Mouse (Mus musculus) E14TG2a.4 (cell line): ENCODE measurements around the gene Sf3b2.

Source experiments
- H3K27me3 ChIP-seq: 2 replicates; pipeline ENCODE4 v1.6.1; 2014; ENCODE audit warnings: low read length, control low read depth; ENCODE audit not compliant: insufficient read depth
- H3K36me3 ChIP-seq: 2 replicates; pipeline ENCODE4 v1.6.1; 2014; ENCODE audit warnings: low read length, control low read depth; ENCODE audit not compliant: insufficient read depth
- H3K4me1 ChIP-seq: replicated peaks from 2 replicates; pipeline ENCODE4 v1.6.1; 2014; ENCODE audit warnings: low read depth, low read length, control low read depth
- H3K4me3 ChIP-seq: replicated peaks from 2 replicates; pipeline ENCODE4 v1.5.1; 2014; ENCODE audit warnings: mild to moderate bottlenecking, low read length
- H3K9me3 ChIP-seq: 2 replicates; pipeline ENCODE4 v1.6.1; 2014; ENCODE audit warnings: low read length, control low read depth
- CTCF ChIP-seq: conservative IDR thresholded peaks from 2 replicates; pipeline ENCODE4 v1.5.1; 2014; ENCODE audit warnings: low read length
- NANOG ChIP-seq: IDR thresholded peaks from 2 replicates; pipeline ENCODE4 v1.6.1; 2014; ENCODE audit warnings: borderline replicate concordance, low read length, mixed read lengths
- POU5F1 ChIP-seq: IDR thresholded peaks from 2 replicates; pipeline ENCODE4 v1.6.1; 2014; ENCODE audit warnings: low read length, borderline replicate concordance

Sf3b2 gene

DNA sequence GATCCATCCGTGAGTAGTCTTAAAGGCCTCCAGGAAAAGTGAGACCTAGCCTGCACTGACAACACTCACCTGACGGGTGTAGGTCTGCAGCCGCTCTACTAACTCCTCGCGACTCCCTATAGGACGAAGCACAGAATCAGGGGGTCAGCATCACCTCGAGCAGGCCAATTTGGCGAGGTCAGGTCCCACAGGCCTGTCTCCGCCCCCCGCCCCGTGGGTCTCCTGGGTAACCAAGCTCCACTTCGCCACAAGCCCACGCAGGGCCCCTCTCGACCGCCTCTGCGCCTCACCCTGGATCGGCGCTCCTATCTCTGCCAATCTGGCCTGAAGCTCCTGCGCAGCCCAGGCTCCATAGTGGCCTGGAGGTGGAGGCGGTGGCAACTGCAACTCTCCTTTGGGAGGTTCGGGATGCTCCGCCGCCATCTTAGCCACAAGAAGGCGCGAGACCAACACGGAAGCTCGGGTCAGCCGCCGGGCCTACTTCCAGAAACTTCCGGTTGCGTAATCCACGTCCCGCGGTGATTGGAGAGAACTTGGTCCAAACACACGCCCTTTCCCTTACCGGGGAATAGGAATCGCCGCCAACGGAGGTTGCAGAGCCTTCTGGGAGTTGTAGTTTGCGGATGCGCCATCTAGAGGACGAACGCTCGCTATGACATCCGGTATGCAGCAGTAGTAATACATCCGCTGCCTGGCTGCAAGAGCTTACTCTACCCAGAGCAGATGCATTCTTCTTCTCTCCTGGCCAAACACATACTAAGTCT lies at the start of gene Sf3b2:
TSS of gene Sf3b2 (minus strand) at position 484 of the 764 bp plus-strand sequence.
- peak within 1 kb of the TSS; percentile 97 for H3K4me3 ChIP-seq
- H3K9me3 ChIP-seq: no peaks in the 10 kb centered on the region
- H3K27me3 ChIP-seq: peaks cover 13% of the 10 kb centered on the region; the same call in 1 of the 2 replicates
- TF ChIP-seq POU5F1: no peak
- peak; percentile 65 for TF ChIP-seq CTCF
- TF ChIP-seq NANOG: no peak
- H3K4me1 ChIP-seq: peaks cover 61% of the 10 kb centered on the region
- H3K36me3 ChIP-seq: peaks cover 41% of the 10 kb centered on the region

DNA sequence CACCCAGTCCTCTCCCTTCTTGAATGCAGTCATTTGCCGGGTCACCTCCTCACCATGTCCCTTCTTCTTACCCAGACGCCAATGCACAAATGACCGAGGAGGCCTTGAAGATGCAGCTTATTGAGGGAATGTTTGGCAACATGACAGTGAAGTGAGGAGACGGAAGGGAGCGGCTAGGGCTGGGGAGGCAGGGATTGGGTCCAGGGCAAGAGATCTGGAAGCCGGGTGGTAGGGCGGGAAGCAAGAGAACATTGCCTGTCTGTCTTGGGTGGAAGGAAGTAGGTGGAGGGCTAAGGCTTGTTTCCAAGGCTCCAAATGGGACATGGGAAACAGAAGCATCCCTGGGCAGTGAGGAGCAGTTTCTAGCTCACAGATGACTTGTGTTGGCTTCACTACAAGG lies 46.1 kb upstream of the Sf3b2 start:
- H3K4me3 ChIP-seq: no peak overlapping the region
- H3K4me1 ChIP-seq: no peaks in the 10 kb centered on the region
- TF ChIP-seq POU5F1 (no peak), NANOG (no peak), CTCF (no peak)
- no peaks in the 10 kb centered on the region for H3K36me3 ChIP-seq
- peaks cover 8% of the 10 kb centered on the region; the same call in 1 of the 2 replicates for H3K27me3 ChIP-seq
- H3K9me3 ChIP-seq: no peaks in the 10 kb centered on the region

GRCm38 (mm10) chr19:5337975-5338374 lies 42.7 kb upstream of the Sf3b2 start:
- Histone ChIP-seq H3K27me3 (peaks cover 8% of the 10 kb centered on the region; the same call in 1 of the 2 replicates), H3K9me3 (no peaks in the 10 kb centered on the region), H3K4me3 (no peak overlapping the region), H3K4me1 (peaks cover 15% of the 10 kb centered on the region), H3K36me3 (no peaks in the 10 kb centered on the region)
- TF ChIP-seq CTCF (peak; percentile 99), NANOG (no peak)

DNA sequence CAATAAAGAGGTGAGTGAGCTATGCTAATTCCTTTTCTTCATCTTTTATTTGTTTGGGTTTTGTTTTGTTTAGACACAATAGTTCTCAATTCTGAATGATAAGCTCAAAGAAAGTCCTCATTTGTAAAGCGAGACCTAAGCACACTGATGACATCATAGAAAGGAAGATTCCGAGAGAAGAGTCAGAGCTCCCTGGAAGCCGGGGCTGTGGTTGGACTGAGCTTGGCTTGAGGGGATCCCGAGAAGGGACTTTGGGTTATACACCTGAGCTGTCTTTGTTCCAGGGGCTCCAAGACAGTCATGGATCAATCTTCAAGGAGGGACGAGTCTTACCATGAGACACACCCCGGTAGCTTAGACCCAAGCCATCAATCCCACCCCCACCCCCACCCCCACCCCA lies 40.2 kb upstream of the Sf3b2 start, which contains the start of gene Catsper1:
TSS of gene Catsper1 (plus strand) at position 301 of the 400 bp plus-strand sequence.
- no peak within 1 kb of the TSS for H3K4me3 ChIP-seq
- no peaks in the 10 kb centered on the region for H3K36me3 ChIP-seq
- peaks cover 15% of the 10 kb centered on the region for H3K4me1 ChIP-seq
- no peaks in the 10 kb centered on the region for H3K27me3 ChIP-seq
- no peaks in the 10 kb centered on the region for H3K9me3 ChIP-seq
- TF ChIP-seq POU5F1 (no peak), NANOG (no peak), CTCF (no peak)

GRCm38 (mm10) chr19:5334741-5335140 lies 39.5 kb upstream of the Sf3b2 start:
- Histone ChIP-seq H3K27me3 (no peaks in the 10 kb centered on the region), H3K36me3 (no peaks in the 10 kb centered on the region)

DNA sequence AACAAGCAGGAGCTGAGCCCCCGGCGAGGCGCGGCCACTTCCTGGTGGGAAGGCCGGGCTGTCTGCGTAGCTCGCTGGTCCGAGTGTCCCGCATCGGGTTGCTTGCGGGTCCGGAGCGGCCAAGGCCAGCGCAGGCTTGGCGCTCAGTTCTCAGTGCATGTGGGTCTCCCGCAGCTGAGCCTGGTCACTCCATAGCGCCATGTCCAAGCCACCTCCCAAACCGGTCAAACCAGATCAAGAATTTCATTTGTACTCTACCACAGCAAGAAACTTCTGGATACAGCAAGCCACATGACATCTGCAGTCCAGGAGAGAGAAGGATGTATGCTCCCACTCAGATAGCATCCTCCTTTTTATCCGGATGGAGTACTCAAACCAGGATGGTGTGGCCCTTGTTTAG lies 32.7 kb upstream of the Sf3b2 start:
- TF ChIP-seq CTCF (no peak), POU5F1 (no peak), NANOG (no peak)
- 0 out of 2 replicates have a peak overlapping the region, but pooled peaks have one; percentile 10 for H3K4me3 ChIP-seq
- peaks cover 8% of the 10 kb centered on the region for H3K4me1 ChIP-seq
- H3K27me3 ChIP-seq: peaks cover 8% of the 10 kb centered on the region
- H3K9me3 ChIP-seq: no peaks in the 10 kb centered on the region
- H3K36me3 ChIP-seq: no peaks in the 10 kb centered on the region

More at GRCm38 (mm10) chr19:5334741-5335140, 39.5 kb upstream of the Sf3b2 start:
- Histone ChIP-seq H3K4me3 (no peak overlapping the region), H3K9me3 (no peaks in the 10 kb centered on the region), H3K4me1 (peaks cover 15% of the 10 kb centered on the region)
- TF ChIP-seq CTCF: no peak
- no peak for TF ChIP-seq POU5F1
- no peak for TF ChIP-seq NANOG

GRCm38 (mm10) chr19:5323801-5324200 lies 28.5 kb upstream of the Sf3b2 start:
- Histone ChIP-seq H3K27me3 (peaks cover 8% of the 10 kb centered on the region), H3K36me3 (no peaks in the 10 kb centered on the region), H3K4me1 (peaks cover 8% of the 10 kb centered on the region), H3K4me3 (peak overlapping the region; percentile 10; the same call in 1 of the 2 replicates), H3K9me3 (peaks cover 23% of the 10 kb centered on the region)
- TF ChIP-seq CTCF: no peak
- TF ChIP-seq NANOG: no peak
- TF ChIP-seq POU5F1: no peak

DNA sequence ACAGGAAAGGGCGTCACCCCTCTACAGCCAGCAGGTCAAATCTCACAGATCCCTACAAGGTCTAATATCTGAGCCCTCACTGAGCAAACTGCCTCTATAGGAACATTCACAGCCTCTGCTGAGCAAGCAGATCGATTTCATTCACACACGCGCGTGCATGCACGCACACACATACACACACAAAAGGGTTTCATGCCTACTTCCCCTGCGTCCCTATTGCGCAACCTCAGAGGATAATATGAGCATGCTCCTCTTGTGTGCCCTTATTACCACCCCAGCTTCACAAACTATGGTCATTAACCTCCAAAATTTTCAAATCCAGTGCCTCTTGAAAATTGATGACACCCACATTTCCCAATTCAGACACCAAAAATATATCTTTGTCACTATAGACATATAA lies 17.9 kb upstream of the Sf3b2 start:
- TF ChIP-seq POU5F1: no peak
- TF ChIP-seq CTCF: no peak
- TF ChIP-seq NANOG: no peak
- Histone ChIP-seq H3K9me3 (peaks cover 22% of the 10 kb centered on the region), H3K27me3 (peaks cover 4% of the 10 kb centered on the region), H3K4me1 (no peaks in the 10 kb centered on the region), H3K36me3 (no peaks in the 10 kb centered on the region), H3K4me3 (no peak overlapping the region)
